Mouse (Mus musculus) yolk sac, embryonic 10.5 days (tissue): Measurements from ENCODE around the gene Cd46.
A peak's percentile ranks its signal among the peaks of the same experiment; 100 is the strongest.

ENCODE experiments used
- DNase-seq: peaks from one replicate; pipeline ENCODE4 v3.0.0-alpha.2; 2017; ENCODE audit warnings: low spot score

Gene Cd46

DNA sequence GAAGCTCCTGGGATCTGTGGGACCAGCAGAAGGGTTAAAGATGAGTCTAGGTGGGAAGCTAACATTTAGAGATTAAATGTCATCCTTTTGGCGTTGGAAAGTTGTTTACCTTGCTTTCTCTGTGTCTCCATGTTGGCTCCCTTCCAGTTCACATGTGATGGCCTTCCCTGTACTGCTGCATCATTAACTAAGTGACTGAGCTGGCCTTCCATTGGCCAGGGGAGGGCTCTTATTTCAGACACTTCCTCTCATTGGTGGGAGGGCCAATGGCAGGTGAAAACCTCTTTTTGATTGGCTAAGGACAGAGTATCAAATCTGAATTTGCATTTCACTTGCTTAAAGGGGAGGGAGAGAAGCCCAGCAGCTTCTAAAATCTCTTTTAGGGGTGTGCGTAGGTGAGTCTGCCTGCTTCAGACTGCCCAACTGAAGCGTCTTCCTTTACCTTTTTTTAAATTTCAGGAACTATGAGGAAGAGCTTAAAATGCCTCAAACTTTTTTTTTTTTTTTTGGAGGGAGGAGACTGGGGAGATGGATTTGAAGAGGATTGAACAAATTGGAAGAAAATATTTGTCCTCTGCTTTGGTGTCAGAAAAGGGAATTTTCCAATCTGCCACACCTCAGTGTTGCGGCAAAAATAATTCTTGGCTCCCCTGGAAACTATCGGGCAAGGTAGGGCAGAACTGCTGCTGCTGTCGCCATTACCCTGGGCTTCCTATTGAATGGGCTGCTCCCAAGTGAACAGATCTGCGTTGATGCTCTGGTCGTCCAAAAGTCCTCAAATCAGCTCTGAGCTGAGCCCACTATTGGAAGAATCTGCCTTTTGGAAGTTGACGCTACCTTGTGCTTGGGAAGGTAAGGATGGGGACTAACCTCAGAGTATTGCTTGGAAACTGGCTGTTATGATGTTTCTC lies 73.7 kb downstream of the Cd46 start:
- no peak for DNase-seq

DNA sequence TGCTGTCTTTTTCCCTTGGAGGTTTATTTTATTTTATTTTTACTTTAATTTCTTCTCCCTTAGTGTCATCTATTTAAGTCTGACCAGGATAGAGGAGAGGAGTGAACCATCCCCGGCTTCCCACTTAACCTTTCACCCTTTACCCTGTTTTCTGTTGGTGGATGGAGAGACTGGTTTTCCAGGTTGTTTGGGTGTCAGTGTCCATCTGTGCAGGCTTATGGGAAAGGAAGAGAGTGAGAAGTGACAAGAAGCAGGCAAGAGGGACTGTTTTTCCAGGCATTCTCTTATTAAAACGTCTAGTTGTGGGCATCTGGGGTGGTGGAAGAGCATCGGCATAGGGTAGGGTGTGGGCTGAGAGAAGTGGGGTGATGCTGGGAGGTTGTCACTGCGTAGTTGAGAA lies 74.4 kb downstream of the Cd46 start:
- no peak for DNase-seq

DNA sequence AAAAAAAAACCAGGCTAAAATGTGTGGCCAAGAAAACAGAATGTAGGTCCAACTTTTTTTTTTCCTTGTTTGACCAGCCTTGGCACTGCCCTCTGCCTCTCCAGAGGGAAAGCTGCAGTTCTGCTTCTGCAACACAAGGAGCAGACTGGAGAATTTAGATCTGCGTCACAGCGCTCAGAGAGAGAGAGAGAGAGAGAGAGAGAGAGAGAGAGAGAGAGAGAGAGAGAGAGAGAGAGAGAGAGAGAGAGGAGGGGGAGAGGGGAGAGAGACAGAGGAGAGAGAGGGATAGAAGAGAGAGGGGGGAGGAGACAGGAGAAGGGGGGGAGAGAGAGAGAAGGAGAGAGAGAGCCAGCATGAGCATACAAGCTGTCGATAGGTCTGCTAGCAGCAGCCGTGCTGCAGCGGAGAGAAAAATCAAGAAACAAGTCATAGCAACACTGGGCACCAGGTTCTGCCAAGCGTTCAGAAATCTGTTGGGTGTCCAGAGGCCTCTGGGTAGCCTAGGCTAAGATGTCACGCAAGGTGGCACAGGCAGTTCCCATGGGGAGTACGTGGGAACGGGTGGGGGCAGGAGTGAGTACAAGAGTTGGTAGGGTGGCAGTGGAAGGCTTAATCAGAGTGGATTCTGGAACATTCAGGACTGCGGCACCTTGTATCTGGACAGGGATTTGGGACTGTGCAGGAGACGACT lies 75.1 kb downstream of the Cd46 start:
- no peak for DNase-seq

DNA sequence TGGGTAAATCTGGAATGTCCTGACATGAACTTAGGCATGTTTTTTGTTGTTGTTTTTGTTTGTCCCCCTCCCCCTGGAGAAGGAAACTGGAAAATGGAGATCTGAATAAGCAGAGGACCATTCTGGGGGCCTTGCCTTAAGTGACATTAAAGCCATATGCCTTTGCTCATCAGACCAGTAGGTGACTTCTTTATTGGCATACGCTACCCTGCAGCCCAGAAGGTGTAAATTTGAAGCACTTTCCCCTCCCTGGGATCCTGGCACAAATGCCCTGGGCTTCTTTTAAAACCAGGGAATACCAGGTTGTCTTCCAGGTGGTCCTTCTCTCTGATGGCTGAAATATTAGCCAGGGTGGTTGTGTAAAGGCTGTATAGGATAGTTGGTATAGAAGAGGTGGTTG lies 76.8 kb downstream of the Cd46 start:
- DNase-seq: no peak

DNA sequence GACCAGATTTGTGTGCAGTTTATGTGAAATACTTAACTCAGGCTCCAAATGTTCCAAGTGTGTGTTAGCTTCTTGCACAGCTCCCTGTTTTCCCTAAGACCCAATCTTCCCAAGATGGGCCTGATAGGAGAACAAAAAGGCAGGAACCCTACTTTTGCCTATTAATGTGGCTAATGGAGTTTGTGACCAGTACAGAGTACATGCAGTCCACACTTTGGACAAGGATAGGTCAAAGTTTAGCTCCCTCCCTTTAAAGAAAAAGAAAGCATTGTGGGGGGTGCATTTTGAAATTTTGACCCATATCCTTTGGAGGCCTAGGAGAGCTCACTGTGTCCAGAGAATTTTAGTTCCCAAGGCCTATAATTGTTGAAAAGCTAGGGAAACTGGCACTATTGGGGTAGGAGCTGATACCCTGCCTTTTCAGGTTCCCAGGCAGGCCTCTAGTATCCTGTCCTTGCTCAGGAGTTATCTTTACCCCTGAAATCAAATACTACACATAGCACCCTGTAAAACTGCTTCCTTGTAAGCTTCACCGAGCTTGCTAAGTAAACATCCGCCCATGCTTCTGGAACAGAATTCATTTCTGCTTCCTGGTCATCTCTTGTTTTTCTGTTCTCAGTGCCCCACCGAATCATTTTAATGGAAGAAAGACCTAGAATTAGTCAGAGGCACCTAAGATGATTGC lies 77.7 kb downstream of the Cd46 start:
- DNase-seq: peak; percentile 13

DNA sequence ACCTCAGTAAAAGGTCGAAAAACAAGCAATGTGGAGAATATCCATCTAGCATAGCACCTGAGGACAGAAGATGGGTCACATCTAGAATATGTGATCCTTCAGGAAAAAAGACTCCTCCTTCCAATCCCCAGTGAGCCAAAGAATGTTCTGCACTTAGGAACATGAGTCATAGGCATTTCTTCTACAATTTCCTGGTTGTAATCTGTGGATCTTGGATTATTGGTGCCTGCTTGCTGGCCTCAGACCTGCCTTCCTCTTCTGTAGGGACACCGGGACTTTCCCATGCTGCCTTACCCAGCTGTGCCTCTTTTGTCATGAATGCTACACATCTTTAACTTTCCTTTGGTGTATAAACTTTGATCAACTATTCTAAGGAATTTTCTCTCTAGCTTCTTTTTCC lies 79.5 kb downstream of the Cd46 start:
- DNase-seq: no peak

DNA sequence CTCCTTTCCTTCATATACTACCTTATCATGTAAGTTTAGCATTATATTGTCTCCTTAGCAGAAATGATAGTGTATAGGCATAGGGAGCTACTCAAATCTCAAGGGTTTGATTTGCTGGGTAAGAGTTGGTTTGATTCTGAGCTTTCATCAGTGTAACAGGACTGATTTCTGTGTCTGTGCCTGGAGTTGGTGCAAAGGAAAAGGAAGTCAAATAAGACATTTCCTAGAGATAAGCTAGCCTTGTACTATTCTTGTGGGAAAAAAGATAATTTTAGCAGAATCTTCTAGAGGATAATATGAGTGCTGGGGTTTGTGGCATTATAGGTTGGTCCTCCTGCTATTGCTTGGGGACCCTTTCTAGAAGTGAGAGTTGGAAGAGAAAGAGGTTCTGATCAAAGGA lies 85.8 kb downstream of the Cd46 start:
- DNase-seq: no peak

DNA sequence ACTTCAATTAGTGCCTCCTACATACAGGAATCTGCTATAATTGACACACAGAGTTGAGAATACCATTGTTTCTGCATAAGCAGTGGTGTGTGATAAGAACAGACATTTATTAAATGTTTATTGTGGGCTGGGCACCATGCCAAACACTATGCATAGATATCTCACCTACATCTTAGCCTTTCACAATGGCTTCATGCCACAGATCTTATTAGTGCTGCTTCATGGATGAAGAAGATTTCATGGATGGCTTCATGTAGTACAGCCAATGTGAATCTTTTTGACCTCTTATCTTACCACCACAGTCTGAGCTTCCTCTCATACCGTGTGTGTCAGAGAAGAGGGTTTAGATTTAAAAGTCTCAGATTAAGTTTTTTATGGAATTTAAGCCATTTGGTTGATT lies 87.9 kb downstream of the Cd46 start:
- DNase-seq: no peak

DNA sequence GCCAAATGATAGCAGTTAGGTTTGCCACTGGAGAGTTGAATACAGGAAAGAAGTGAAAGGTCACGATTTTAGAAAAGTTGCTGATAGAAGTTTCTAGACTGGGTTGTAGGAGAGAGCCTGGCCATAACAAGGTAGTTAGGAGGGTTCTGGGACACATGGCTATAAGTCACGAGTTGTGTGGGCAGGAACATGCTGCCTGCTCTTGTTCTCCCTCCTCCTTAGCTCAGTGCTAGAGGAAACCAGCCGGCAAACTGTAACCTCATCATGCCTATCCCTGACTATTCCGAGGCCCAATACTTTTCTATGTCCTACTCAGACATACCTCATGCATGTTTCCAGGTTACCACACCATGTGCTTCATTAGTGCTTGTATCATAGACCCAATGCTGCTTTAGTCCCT lies 88.7 kb downstream of the Cd46 start:
- no peak for DNase-seq

DNA sequence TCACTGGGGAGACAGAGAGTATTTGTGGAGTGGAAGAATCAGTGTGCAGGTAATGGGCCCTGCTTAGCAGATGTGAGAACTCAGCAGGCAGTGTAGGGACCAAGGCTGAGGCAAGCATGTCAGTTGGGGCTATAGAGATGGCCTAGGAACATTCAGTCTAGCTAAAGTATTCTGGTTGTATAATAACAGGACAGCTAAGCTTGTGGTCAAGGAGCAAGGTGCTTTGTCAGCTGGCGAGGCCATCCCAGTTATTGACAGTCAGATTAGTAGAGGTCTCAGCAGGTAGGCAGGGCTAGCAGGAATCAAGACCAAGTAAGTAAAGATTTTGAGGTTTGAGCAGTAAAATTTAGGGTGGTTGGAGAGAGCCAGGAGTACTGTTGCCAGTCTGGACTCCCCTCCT lies 93.7 kb downstream of the Cd46 start:
- DNase-seq: peak; percentile 64

DNA sequence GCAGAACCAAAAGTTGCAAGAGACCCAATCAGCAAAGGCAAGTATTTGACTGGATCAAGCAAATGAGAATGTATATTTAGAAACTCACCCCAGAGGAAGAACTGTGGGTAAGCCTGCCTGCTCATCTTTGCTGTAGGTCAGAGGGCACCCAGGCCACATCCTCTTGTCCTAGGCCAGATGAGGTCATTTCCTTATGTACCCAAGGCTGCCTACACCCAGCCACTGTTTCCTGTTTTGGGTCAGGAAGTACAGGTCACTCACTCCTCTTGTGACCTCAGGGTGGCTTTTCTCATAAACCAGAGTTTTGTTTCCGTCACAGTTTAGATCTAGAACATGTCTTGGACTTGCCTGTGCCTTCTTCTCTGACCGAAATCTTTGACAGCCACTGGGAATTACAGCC lies 96.9 kb downstream of the Cd46 start:
- DNase-seq: no peak

DNA sequence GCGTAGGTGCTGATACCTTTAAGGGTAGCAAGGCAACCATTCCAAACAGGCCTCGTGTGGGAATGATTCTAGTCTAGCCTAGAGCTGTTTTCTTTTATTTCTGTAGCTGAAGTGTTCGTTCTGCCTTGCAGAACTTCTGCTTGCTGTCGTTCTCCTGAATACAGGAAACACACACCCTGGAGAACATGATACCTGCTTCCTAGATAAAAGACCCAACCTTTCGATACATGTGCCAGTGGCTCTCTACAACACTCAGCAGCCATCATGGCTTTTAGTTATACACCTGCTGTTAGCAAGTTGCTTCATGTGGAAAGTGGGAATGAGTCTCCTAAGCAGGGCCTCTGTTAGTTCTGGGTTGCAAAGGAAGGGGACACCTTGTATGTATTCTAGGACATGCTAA lies 97.8 kb downstream of the Cd46 start:
- DNase-seq: no peak

DNA sequence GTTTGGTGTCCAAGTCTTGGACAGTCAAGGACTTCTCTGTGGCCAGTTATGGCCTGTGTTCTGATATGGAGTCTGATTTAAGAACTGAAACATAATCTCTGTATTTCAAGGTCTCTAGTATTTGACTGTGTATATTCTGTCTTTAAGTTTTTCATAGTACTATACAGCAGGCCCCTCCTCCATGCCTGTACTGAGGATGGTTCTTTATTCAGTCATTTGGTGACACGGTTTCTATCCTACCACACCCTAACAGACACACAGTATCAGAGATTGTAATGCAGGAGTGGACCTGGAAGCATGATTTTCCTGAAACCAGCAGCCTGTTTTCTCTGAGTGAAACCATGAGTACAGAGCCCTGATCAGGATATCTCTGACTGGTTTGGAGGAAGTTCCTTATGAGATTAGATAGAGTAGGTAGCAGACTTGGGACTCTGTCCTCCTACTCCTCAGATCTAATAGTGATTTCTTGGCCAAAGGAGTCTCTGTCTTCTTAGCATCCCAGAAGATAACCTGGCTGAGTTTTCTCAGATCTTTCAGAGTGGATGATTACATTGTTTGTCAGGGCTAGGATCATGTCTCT lies 98.5 kb downstream of the Cd46 start:
- no peak for DNase-seq

DNA sequence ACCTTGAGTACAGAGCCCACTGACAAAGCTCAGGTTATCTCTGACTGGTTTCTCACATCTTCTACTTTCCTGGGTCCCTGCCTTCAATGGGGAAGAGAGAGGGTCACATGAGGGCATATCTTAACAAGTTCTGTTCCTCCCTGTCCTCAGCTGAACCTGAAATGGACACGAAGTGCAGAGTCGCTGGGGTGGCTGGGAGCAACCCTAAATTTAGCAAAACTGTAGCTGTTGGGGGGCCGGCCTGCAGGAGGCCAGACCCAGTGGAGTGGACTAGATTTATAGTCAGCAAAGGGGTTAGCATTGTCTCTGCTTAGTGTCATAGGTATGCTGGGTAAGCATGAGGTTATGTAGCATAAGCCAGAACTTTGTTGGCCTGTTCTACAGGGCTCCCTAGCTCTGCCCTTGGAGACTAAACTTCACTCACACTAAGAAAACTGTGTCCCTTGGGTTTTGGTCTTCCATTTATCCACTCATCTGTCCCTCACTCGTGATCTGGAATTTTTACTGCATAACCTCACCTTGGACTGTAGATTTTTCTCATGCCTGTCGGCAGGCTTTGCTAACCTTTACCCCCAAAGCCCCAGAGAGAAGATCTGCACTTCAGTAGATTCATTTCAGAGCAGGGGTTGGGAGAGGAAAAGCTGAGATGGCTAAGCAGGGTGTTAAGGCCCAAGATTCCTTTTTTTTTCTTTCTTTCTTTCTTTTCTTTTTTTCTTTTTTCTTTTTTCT lies 99.3 kb downstream of the Cd46 start:
- DNase-seq: peak; percentile 41

DNA sequence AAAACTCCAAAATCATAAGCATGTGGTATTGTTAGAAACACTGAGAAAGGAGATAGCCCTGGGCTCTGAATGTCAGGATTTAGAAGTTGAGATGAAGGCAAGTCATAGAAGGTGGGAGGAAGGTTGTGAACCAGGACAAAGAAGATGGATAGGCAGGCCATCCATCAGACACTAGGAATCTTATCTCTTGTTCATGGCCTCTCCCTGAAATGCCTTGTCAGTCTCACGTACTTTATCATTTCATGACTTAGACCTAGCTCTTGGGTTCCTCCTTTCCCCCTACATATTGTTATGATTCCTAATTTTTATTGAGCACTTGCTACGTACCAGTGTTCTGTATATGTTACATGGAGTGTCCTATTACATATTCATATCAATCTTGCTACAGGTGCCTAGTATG lies 100.4 kb downstream of the Cd46 start:
- no peak for DNase-seq

DNA sequence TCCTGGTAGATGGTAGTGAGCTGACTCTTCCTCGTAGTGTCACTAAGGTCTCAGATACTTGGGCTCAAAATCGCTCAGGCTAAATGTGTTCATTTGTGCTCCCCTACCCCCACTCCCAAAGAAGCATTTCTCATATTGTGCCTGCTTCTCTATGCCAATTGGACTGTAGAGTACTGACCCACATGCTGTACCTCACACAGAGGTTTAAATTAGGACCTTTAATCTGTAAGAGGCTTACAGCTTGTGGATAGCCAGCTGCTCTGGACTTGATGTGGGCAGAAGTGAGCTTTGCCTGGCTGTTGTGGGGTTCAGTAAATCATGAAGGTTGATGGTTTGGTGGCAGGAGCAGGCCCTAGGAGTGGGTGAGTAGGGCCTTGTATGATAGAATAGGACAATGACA lies 101.1 kb downstream of the Cd46 start:
- no peak for DNase-seq

DNA sequence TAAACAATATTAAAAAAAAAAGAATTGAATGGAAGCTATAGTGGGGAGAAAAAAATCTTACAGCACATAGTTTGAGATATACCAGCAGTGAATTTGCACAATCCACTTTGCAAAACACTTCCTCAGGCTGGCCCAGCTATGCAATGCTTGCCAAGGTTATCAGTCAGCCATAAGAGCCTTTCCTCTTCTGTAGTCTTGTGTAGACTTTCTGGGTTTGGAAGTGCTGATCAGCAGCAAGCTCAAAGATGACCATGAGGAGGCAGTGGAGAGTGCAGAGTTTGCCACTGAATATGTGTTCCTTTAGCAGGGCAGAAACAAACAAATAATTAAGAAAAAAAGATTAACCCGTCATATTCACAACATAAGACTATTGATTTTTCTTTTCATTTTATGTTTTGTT lies 103.0 kb downstream of the Cd46 start:
- no peak for DNase-seq
